Mouse (Mus musculus) liver, embryonic 15.5 days (tissue): ENCODE results near the gene Chrnb2. TPM values are rescaled to one million over a fixed set of nuclear protein-coding genes. Genes with fewer than 3 reads are reported as not detected.

Experiments
- ATAC-seq: fragments of 200-750 bp; cut with Nextera tagmentation; 2 replicates; pipeline ENCODE4 v1.8.0; 2017; ENCODE audit warnings: moderate number of reproducible peaks, mild to moderate bottlenecking, moderate library complexity; ENCODE audit not compliant: insufficient read depth
- H3K27ac ChIP-seq: fragments of 300-500 bp; sonication (generic); replicated peaks from 2 replicates; pipeline ENCODE4 v1.5.1; 2015; ENCODE audit warnings: mild to moderate bottlenecking, inconsistent platforms
- H3K27me3 ChIP-seq: fragments of 300-500 bp; sonication (generic); 2 replicates; pipeline ENCODE4 v1.6.1; 2015; ENCODE audit warnings: mild to moderate bottlenecking, inconsistent platforms
- H3K36me3 ChIP-seq: fragments of 300-500 bp; sonication (generic); replicated peaks from 2 replicates; pipeline ENCODE4 v1.6.1; 2015; ENCODE audit warnings: moderate library complexity, mild to moderate bottlenecking, inconsistent platforms
- H3K4me1 ChIP-seq: fragments of 300-500 bp; sonication (generic); replicated peaks from 2 replicates; pipeline ENCODE4 v1.6.1; 2015; ENCODE audit warnings: inconsistent platforms
- H3K4me2 ChIP-seq: fragments of 300-500 bp; sonication (generic); 2 replicates; pipeline ENCODE4 v1.6.1; 2015; ENCODE audit warnings: moderate library complexity, mild to moderate bottlenecking, inconsistent platforms
- H3K4me3 ChIP-seq: fragments of 300-500 bp; sonication (generic); replicated peaks from 2 replicates; pipeline ENCODE4 v1.5.1; 2015; ENCODE audit warnings: mild to moderate bottlenecking, inconsistent platforms
- H3K9ac ChIP-seq: fragments of 300-500 bp; sonication (generic); 2 replicates; pipeline ENCODE4 v1.6.1; 2015; ENCODE audit warnings: moderate library complexity, mild to moderate bottlenecking, inconsistent platforms
- H3K9me3 ChIP-seq: fragments of 300-500 bp; sonication (generic); replicated peaks from 2 replicates; pipeline ENCODE4 v1.6.1; 2016; ENCODE audit warnings: inconsistent platforms
- WGBS: fragments of 180-500 bp; shearing (Covaris S2); methylation state at CpG from one replicate; pipeline ENCODE4 v1.1.7; 2015; ENCODE audit warnings: mixed read lengths; ENCODE audit not compliant: insufficient replicate concordance; 5-methylcytosine and 5-hydroxymethylcytosine counted together
- polyA plus RNA-seq: library from polyadenylated mRNA; unstranded; fragments of >200 nt; fragmentation: Nextera tagmentation; extraction: Ambion mirVana; gene quantifications from 2 replicates; pipeline ENCODE4 v1.2.1, GENCODE M21; 2015

Chrnb2 gene
- polyA plus RNA-seq, 1 experiment from 2014 or later = 0.16 TPM

DNA sequence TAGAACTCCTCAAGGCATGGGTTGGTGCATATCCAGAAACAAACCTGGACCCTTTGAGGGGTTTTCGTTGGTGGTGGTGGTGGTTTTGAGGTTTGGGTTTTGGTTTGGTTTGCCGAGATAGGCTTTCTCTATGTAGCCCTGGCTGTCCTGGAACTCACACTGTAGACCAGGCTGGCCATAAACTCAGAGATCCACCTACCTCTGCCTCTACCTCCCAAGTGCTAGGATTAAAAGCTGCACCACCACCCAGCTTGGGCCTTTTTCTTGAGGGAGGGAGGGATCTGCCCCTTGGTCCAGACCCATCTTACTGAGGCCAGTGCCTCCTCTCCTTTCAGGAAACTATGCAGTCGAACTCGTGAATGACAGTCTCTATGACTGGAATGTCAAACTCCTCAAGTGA, 15.7 kb upstream of the Chrnb2 start:
- Histone ChIP-seq H3K4me3 (no peak overlapping the region), H3K36me3 (peaks cover 75% of the 10 kb centered on the region), H3K4me1 (peaks cover 8% of the 10 kb centered on the region), H3K9me3 (no peaks in the 10 kb centered on the region), H3K9ac (no peak overlapping the region), H3K27ac (no peak overlapping the region), H3K4me2 (no peak overlapping the region), H3K27me3 (no peaks in the 10 kb centered on the region)
- WGBS = 58% methylated on average over 4 of the region's 4 CpGs
- no peak for ATAC-seq

DNA sequence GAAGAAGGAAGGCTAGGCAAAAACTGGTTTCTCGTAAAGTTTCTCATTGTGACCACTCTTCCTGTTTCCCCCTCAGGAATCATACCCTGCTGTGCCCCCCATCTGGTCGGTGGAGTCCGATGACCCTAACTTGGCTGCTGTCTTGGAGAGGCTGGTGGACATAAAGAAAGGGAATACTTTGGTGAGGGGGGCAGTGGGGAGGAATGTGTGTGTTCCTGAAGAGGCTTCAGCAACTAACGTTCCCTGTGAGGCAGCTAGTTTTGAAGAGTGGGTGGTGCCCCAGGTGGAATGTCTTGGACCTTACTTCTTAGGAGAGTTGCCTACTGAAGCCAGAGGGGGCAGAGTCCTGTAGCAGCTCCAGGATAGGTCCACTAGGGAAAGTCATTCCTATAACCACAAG, 11.6 kb upstream of the Chrnb2 start:
- Histone ChIP-seq H3K4me1 (peaks cover 43% of the 10 kb centered on the region), H3K36me3 (peaks cover 49% of the 10 kb centered on the region), H3K9ac (no peak overlapping the region), H3K27ac (no peak overlapping the region), H3K4me2 (peak overlapping the region; percentile 89; the same call in 1 of the 2 replicates), H3K4me3 (no peak overlapping the region), H3K27me3 (no peaks in the 10 kb centered on the region), H3K9me3 (no peaks in the 10 kb centered on the region)
- ATAC-seq = no peak
- 73% methylated on average over 4 of the region's 4 CpGs for WGBS

DNA sequence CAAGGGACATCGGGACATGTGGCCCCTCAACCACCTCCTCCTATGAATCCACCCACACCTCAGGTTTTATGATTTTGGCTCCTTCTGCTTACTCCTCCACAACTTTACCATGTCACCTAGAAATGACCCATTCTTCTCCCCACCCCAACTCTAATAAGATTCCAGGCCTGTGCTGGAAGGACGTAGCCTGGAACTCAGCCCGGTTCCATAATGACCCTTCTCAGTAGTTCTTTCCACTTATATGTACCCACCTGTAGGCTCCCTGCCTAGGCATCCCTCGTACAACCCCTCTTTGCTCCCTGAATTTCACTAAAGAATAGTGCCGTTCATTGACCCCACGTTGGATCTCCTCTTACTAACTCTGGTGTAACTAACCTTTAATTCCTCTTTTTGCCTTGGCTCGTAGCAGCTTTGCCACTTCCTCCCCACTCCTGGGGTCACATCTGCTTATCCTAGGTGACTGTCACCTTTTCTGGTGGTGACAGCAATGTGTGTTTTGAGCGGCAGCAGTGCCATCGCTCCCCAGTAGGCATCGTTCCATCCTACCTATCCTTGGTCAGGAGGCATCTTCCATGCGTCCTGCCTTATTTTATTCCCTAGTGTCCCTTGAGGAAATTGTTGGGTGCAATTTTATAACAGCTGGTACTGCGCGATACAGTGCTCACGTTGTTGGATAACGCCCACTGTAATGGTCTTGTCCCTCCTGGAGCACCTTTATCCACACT, 10.0 kb upstream of the Chrnb2 start:
- Histone ChIP-seq H3K36me3 (peaks cover 33% of the 10 kb centered on the region), H3K4me1 (peaks cover 54% of the 10 kb centered on the region), H3K27ac (peak overlapping the region; percentile 89), H3K4me3 (peak overlapping the region; percentile 98), H3K9me3 (no peaks in the 10 kb centered on the region), H3K9ac (peak overlapping the region; percentile 97), H3K27me3 (no peaks in the 10 kb centered on the region), H3K4me2 (peak overlapping the region; percentile 89)
- 25% methylated on average over 15 of the region's 15 CpGs for WGBS
- ATAC-seq = no peak

DNA sequence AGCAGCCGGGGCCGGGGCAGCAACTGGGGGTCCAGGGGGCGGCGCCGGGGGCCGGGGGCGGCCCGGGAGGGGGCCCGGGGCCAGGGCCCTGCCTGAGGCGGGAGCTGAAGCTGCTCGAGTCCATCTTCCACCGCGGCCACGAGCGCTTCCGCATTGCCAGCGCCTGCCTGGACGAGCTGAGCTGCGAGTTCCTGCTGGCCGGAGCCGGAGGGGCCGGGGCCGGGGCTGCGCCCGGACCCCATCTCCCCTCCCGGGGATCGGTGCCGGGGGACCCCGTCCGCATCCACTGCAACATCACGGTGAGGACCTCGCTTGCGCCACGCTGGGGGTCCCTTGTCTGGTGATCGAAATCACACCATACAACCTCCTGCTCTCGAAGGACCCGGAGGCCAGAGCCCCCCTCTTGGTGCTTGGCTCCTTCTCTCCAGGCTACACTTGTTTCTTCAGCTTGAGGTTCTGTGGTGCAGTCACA, 9.3 kb upstream of the Chrnb2 start:
- peak; percentile 27 for ATAC-seq
- 0% methylated on average over 28 of the region's 37 CpGs for WGBS

DNA sequence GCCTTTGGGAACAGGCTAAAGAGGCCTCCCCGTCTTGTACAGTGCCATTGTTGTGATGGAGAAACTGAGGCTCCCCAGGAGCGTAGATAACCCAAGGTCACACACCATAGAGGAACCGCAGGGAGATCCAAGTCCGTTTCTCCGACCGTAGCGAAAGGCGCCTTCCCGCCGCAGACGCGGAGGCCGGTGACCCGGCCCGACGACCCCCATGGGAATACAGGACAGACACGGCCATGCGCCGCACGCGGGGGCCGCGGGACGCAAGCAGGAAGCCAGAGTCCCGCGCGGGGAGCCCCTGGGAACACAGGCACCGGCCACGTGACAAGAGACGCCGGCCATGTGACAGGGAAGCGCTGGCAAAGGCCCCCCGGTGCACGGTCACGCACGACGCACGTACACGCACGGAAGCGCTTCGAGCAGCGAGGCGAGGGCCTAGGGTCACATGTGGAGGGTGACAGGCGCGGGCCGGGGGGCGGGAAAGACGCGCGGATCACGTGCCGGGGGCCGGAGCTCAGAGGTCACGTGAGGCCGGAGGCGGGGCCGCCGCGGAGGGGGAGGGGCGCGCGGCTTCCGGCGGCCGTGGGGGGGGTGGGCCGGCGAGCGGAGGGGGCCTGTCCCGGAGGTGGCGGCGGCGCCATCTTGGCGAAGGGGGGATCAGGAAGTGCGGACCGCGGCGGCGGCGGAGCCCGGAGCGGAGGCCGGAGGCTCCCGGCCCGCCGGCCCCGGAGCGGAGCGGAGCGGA, 8.7 kb upstream of the Chrnb2 start, which contains the start of gene Ube2q1:
Ube2q1 (plus strand) TSS at position 649 of the 742 bp plus-strand sequence.
- WGBS = under 1% methylated on average over 72 of the region's 90 CpGs
- Histone ChIP-seq H3K9ac (peak within 1 kb of the TSS; percentile 97), H3K36me3 (peaks cover 20% of the 10 kb centered on the region), H3K27me3 (no peaks in the 10 kb centered on the region), H3K9me3 (no peaks in the 10 kb centered on the region), H3K4me2 (peak within 1 kb of the TSS; percentile 89), H3K4me3 (peak within 1 kb of the TSS; percentile 98), H3K27ac (peak within 1 kb of the TSS; percentile 89), H3K4me1 (peaks cover 54% of the 10 kb centered on the region)
- peak; percentile 81 for ATAC-seq

More for the DNA sequence above, 9.3 kb upstream of the Chrnb2 start:
- no peaks in the 10 kb centered on the region for H3K27me3 ChIP-seq
- H3K9me3 ChIP-seq = no peaks in the 10 kb centered on the region
- peak overlapping the region; percentile 98 for H3K4me3 ChIP-seq
- H3K9ac ChIP-seq = peak overlapping the region; percentile 97
- H3K4me2 ChIP-seq = peak overlapping the region; percentile 89
- H3K4me1 ChIP-seq = peaks cover 54% of the 10 kb centered on the region
- H3K36me3 ChIP-seq = peaks cover 27% of the 10 kb centered on the region
- peak overlapping the region; percentile 89 for H3K27ac ChIP-seq

DNA sequence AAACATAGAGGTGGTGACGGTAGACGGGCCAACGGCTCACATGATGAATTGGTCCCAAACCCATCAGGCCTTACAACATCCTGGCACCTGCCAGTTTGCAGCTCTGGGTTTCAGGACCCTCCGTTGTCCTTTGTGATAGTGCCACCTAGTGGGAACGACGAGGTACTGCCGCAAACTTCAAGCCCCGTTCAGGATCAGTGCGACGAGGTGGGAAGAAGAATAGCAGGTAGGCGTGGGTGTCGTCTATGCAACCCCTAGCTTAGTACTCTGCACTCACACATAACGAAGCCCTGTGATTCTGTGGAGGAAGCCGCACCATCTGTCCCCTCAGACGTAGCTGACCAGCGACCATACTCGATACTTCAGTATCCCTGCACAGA, 8.1 kb upstream of the Chrnb2 start:
- Histone ChIP-seq H3K4me3 (peak overlapping the region; percentile 98), H3K9ac (peak overlapping the region; percentile 97), H3K27me3 (no peaks in the 10 kb centered on the region), H3K4me2 (peak overlapping the region; percentile 89), H3K36me3 (peaks cover 16% of the 10 kb centered on the region), H3K9me3 (no peaks in the 10 kb centered on the region), H3K27ac (peak overlapping the region; percentile 89), H3K4me1 (peaks cover 54% of the 10 kb centered on the region)
- WGBS = under 1% methylated on average over 17 of the region's 17 CpGs
- ATAC-seq = peak; percentile 60

DNA sequence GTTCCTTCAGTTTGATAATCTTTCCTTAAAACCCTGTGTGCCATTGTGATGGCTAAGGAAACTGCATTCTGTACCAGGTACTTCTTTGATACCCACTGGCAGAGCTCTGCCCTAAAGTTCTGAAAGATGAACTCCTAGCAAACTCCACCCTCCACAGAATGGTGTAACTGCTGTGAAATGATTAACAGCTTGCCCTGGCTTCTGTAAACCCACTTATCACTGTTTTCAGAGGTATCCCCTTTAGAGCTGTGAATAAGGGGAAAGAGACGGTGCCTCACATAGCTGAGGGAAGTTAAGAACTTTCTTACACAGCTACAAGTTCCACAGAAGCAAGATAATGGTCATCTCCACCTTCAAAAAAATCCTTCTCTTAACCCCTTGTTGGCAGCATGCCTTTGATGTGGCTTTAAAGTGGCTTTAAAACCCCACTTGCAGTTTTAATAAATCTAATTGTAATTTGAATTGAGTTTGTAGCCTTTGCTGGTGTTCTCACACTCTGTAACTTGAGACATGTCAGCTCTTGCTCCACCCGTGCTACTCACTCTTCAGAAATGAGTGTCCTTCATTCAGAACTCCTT, 6.1 kb upstream of the Chrnb2 start:
- Histone ChIP-seq H3K4me3 (no peak overlapping the region), H3K27me3 (peaks cover 4% of the 10 kb centered on the region; the same call in 1 of the 2 replicates), H3K36me3 (no peaks in the 10 kb centered on the region), H3K4me1 (peaks cover 50% of the 10 kb centered on the region), H3K4me2 (no peak overlapping the region), H3K9ac (no peak overlapping the region), H3K27ac (no peak overlapping the region), H3K9me3 (no peaks in the 10 kb centered on the region)
- 37% methylated on average over 2 of the region's 2 CpGs for WGBS
- ATAC-seq = no peak

DNA sequence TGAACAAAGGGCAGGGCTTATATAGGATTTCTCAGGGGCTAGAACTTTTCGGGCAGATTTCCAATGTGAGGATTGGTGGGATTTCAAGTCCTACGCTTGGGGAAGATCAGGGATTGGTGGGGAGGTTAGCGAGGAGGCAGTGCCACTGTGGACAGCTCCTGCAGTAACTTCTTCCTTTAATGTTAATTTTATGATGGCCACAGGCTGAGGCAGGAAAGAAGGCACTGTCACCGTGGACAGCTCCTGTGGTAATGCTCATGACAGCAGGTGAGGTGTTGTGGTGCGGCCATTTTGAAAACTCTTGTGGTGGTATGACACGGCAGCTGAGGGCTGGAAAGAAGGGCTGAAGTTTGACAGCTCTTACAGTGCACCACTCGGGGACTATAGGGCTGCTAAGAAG, 5.2 kb upstream of the Chrnb2 start:
- Histone ChIP-seq H3K4me3 (no peak overlapping the region), H3K27ac (no peak overlapping the region), H3K4me2 (no peak overlapping the region), H3K36me3 (no peaks in the 10 kb centered on the region), H3K9ac (no peak overlapping the region), H3K4me1 (peaks cover 41% of the 10 kb centered on the region), H3K9me3 (no peaks in the 10 kb centered on the region), H3K27me3 (peaks cover 14% of the 10 kb centered on the region)
- no peak for ATAC-seq
- 57% methylated on average over 7 of the region's 7 CpGs for WGBS

DNA sequence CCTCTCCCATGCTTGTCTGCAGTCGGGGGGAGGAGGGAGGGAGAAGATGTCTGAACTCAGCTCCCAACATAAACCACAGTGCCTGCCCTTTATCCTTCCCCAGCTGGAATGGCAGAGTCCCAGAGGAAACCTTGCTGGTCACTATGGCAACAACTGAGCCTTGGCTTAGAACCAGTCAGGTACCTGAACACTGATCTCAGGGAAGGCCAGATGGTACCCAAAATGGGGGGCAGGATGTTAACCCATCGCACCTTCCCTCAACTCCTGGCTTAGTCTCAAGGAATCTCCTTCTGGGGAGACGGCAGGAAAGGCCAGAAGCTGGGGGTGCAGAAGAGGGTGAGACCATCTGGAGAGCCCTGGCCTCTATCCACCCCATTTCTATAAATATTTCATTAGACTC, 4.6 kb downstream of the Chrnb2 start:
- ATAC-seq = no peak
- Histone ChIP-seq H3K27me3 (peaks cover 25% of the 10 kb centered on the region), H3K9ac (no peak overlapping the region), H3K4me1 (0 out of 2 replicates have a peak, but pooled peaks cover 2% of the 10 kb centered on the region), H3K36me3 (no peaks in the 10 kb centered on the region), H3K9me3 (no peaks in the 10 kb centered on the region), H3K4me2 (no peak overlapping the region), H3K27ac (no peak overlapping the region), H3K4me3 (no peak overlapping the region)
- 44% methylated on average over 3 of the region's 3 CpGs for WGBS

DNA sequence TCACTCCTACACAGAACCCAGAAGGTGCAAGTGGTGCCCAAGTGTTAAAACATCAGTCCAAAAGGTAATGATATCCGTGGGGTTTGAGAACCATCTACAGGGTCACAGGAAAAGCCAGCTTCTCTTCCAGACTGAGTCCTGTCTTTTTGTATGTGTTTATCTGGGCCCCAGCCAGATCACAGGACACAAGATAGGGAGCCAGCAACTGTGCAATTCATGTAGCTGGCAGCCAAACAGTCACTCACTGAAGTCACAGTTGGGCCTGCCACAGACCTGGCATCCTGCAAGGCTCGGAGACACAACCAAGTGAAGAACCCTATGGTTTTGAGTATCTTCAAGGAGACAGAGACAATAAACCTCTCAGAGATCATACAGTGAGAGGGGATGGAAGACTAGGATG, 6.6 kb downstream of the Chrnb2 start:
- WGBS = 55% methylated on average over 2 of the region's 2 CpGs
- no peak overlapping the region for H3K27ac ChIP-seq
- peaks cover 6% of the 10 kb centered on the region for H3K27me3 ChIP-seq
- no peaks in the 10 kb centered on the region for H3K4me1 ChIP-seq
- H3K9me3 ChIP-seq = no peaks in the 10 kb centered on the region
- H3K4me3 ChIP-seq = no peak overlapping the region
- H3K4me2 ChIP-seq = no peak overlapping the region
- H3K36me3 ChIP-seq = no peaks in the 10 kb centered on the region
- no peak for ATAC-seq
- no peak overlapping the region for H3K9ac ChIP-seq

DNA sequence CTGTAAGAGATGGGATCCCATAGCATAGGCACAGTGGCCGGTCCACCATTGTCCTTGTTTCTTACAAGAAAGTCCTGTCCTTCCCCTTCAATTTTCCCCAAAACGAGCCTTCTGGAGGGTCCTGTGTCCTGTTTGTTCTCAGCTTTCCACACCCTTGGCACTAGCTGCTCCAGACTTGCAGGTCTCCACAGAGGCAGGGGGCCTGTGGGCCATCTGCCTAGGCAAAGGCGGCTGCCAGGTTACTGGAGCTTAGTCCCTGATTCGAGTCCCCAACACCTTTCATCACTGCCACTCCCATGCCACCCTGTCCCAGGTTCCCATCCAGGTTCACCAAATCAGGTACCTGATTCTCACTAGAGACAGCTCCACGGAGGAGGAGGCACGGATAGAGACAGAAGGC, 9.1 kb downstream of the Chrnb2 start:
- no peaks in the 10 kb centered on the region; the same call in 1 of the 2 replicates for H3K4me1 ChIP-seq
- no peak overlapping the region for H3K27ac ChIP-seq
- no peaks in the 10 kb centered on the region for H3K9me3 ChIP-seq
- no peak for ATAC-seq
- WGBS = 48% methylated on average over 6 of the region's 6 CpGs
- no peak overlapping the region for H3K4me3 ChIP-seq
- H3K4me2 ChIP-seq = no peak overlapping the region
- peaks cover 16% of the 10 kb centered on the region for H3K36me3 ChIP-seq
- H3K27me3 ChIP-seq = no peaks in the 10 kb centered on the region
- H3K9ac ChIP-seq = no peak overlapping the region
